Mouse (Mus musculus): ENCODE measurements around the gene Nol10.
A peak's percentile ranks its signal among the peaks of the same experiment; 100 is the strongest.

Gene Nol10

GRCm38 (mm10) chr12:17348048-17349036 is at the start of gene Nol10:
Gene Nol10, plus strand, starts transcription at chr12:17348458.
- DNase-seq, result peak; percentile 93

GRCm38 (mm10) chr12:17299902-17300301 is 48.4 kb upstream of the Nol10 start:
- DNase-seq, result no peak

GRCm38 (mm10) chr12:17305445-17305844 is 42.8 kb upstream of the Nol10 start:
- no peak for DNase-seq

GRCm38 (mm10) chr12:17308246-17308645 is 40.0 kb upstream of the Nol10 start:
- no peak for DNase-seq

- DNase-seq, result no peak
Measured at GRCm38 (mm10) chr12:17310852-17311839, 37.1 kb upstream of the Nol10 start.

- no peak for DNase-seq
Measured at GRCm38 (mm10) chr12:17316096-17316495, 32.2 kb upstream of the Nol10 start.

GRCm38 (mm10) chr12:17317970-17318369 is 30.3 kb upstream of the Nol10 start:
- no peak for DNase-seq

GRCm38 (mm10) chr12:17318453-17318852 is 29.8 kb upstream of the Nol10 start:
- no peak for DNase-seq

GRCm38 (mm10) chr12:17324549-17325470 is 23.4 kb upstream of the Nol10 start:
- peak; percentile 66 for DNase-seq

GRCm38 (mm10) chr12:17329259-17329658 is 19.0 kb upstream of the Nol10 start, which contains the start of gene Atp6v1c2:
Gene Atp6v1c2, minus strand, starts transcription at chr12:17329359.
- DNase-seq, result no peak

- DNase-seq, result peak; percentile 10
Measured at GRCm38 (mm10) chr12:17333459-17333858, 14.8 kb upstream of the Nol10 start.

GRCm38 (mm10) chr12:17338338-17338737 is 9.9 kb upstream of the Nol10 start:
- DNase-seq, result no peak

- no peak for DNase-seq
Measured at GRCm38 (mm10) chr12:17339114-17339905, 8.9 kb upstream of the Nol10 start.

- no peak for DNase-seq
Measured at GRCm38 (mm10) chr12:17347327-17348047, 771 bp upstream of the Nol10 start.

GRCm38 (mm10) chr12:17350106-17350505 is 1.8 kb downstream of the Nol10 start:
- DNase-seq, result no peak

- DNase-seq, result no peak
Measured at GRCm38 (mm10) chr12:17356853-17357252, 8.6 kb downstream of the Nol10 start.

- DNase-seq, result no peak
Measured at GRCm38 (mm10) chr12:17357795-17358194, 9.5 kb downstream of the Nol10 start.

- DNase-seq, result peak; percentile 71
Measured at GRCm38 (mm10) chr12:17358981-17359380, 10.7 kb downstream of the Nol10 start.

GRCm38 (mm10) chr12:17360104-17360503 is 11.8 kb downstream of the Nol10 start:
- DNase-seq, result no peak

- DNase-seq, result peak; percentile 19
Measured at GRCm38 (mm10) chr12:17360650-17361049, 12.4 kb downstream of the Nol10 start.

Measured in kidney, postnatal 14 days (tissue).